Mouse (Mus musculus) left cerebral cortex, adult 9 months (tissue): ENCODE data around the gene Pde11a.
A peak's percentile ranks its signal among the peaks of the same experiment; 100 is the strongest.

ENCODE experiments used
- DNase-seq, 2 experiments: peaks; one replicate each; pipeline ENCODE4 v3.0.0; 2022; ENCODE audit warnings: low spot score in 2 of 2

The Pde11a gene

GRCm38 (mm10) chr2:76095861-76096260 is 242.7 kb downstream of the Pde11a start:
- DNase-seq = no peak

DNA sequence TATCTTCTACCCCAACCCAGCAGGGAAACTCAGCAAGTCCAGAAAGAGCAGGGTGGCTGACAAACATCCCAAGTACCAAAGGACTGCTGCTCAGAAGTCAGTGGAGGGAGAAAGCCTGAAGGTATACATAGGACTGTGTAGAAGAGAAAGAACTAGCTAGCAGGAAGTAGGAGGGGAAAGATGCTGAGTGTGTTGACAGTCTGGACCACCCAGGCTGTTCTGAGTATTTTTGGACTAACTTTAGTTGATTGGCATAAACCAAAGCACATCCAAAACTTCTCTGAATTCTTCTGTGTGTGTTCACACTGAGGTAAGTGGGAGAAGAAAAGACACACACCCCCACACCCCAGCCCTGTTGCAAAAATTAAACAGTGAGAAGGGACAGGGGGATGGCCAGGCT is 248.1 kb downstream of the Pde11a start:
- no peak for DNase-seq

DNA sequence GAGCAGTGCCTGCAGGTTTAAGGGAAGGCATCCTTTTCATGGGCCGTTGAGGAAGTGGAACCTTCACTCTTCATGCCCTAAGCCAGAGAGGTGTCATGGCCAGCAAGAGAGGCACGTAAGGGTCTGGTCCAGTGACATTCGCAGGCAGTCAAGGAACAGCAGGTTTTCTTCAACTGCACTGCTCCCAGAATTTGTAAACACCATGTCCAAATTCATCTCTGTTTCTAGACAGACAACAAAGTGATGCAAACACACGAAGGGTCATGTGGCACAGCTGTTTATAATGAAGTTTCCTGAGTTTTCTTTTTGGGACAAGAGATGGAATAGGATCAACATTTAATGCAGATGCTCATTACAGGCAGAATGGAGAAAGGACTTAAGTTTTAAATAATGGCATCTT is 249.7 kb downstream of the Pde11a start:
- no peak for DNase-seq

DNA sequence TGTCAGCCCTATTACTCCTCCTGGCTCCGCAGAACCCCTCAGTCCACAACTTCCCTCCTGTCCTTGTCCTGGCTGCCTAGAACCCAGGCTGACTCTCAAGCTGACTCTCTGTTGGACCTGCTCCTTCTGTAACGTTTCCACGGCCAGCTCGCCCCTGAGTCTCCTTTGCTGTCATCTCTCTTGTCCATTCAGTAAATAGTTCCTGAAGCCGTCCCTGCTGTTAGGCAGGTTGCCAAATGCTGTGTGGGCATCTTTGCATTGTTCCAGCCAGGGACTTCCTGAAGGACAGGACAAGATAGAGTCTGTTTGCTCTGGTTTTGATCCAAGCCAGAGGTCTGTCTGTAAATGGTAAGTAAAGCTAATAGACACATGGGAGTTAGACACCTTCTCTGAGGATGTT is 250.2 kb downstream of the Pde11a start:
- no peak for DNase-seq

GRCm38 (mm10) chr2:76087170-76087569 is 251.4 kb downstream of the Pde11a start:
- DNase-seq = no peak

DNA sequence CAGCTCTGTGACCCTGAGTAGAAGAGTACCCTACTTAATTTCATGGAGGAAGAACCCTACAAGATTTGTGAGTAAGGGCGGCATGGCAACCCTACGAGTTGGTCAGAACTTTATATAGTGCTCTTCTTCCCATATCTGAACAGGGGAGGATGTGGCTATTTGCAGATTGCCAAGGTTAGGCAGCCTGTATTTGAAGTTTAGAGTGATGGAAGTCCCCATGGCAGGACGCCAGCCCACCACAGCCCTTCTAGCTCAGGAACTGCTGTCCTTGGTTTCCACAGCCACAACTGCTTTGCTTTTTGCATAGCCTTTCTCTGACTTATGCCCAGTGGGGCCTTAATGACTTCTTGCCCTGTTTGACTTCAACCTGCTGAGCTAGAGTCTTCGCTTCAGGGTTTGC is 253.6 kb downstream of the Pde11a start:
- no peak for DNase-seq

DNA sequence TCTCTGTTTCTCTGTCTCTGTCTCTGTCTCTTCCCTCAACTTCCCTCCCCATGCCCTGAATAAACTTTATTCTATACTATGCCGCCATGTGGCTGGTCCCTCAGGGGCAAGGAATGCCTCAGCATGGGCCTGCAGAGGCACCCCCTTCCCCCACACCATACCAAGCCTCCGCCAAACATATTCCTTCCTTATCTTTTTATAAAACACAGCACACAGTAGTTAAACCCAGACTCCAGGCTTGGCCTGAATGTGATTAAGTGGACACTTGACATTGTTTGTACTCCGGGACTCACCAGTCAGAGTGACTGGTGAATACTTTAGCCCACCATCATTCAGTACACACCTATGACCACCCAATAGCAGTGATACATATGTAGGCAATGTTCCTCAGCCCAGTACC is 254.7 kb downstream of the Pde11a start:
- DNase-seq = no peak

GRCm38 (mm10) chr2:76083396-76083795 is 255.2 kb downstream of the Pde11a start:
- DNase-seq = no peak

DNA sequence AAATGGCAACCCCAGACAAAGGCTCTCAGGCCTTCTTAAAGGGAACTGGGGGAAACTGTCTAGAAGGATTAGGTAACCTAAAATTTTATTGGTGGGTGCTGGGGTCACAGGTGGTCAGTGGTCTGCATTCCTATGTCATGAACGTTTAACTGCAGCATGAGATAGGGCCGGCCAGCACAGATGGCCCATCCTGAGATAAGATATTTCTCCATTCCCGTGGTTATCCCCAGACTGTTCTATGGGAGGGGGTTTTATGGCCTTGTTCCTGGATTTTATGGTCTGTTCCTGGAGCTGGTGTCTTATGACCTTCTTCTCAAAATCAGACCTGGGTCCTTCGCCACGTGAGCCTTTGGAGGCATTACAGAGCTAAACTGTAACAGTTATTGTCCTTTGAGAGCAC is 256.6 kb downstream of the Pde11a start:
- DNase-seq = no peak

DNA sequence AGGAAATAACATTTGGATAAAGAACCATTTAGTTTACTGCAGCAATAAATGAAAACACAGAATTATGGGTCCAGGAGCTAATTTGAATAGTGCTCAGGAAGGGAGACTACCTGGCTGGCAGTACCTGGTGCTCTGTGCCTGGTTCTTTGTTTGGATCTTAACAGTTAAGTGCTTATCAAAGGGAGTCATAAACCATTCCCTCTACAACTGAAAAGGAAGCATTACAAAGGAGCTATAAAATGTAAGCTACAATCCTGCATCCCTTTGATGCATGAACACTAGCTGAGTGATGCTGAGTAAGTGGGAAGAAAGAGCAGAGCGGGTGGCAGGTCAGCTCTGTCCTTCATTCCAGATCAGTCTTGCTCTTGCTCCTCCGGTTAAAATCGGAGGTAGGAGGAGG is 258.0 kb downstream of the Pde11a start:
- DNase-seq = no peak

DNA sequence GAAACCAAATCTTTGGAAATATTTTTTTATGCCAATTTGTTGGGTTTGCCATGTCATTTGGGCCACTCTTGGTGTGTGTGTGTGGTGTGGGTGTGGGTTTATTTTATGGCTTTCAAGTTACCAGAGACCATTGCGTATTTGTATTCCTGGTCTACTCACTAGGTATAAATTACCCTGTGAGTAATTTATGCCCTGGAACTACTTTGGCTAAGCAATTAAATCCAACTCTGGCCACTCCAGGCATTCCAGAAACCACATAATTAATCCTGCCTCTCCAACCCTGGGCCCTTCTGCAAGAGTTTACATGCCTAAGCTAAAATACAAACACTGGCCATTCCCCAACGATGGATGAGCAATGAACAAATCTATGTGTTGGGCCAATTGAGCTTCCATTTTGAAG is 261.7 kb downstream of the Pde11a start:
- DNase-seq = no peak

GRCm38 (mm10) chr2:76076047-76076446 is 262.5 kb downstream of the Pde11a start:
- no peak for DNase-seq

DNA sequence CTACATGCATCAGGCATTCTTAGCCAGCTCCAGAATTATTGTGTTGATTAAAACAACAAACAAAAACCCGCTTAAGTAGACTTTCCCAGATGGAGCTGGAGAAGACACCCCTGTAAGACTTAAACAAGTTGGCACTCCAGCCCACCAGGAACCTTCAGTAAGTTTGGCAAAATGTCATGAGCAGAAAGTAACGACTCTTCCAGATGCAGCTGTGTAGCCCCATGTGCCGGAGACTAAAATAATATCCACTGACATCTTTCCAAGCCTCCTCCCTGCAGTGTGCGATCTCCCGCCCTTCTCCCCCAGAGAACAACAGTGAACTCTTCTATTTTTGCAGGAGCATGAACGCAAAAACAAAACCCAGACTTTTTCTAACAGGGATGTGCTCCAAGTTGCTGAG is 265.5 kb downstream of the Pde11a start:
- DNase-seq = no peak

DNA sequence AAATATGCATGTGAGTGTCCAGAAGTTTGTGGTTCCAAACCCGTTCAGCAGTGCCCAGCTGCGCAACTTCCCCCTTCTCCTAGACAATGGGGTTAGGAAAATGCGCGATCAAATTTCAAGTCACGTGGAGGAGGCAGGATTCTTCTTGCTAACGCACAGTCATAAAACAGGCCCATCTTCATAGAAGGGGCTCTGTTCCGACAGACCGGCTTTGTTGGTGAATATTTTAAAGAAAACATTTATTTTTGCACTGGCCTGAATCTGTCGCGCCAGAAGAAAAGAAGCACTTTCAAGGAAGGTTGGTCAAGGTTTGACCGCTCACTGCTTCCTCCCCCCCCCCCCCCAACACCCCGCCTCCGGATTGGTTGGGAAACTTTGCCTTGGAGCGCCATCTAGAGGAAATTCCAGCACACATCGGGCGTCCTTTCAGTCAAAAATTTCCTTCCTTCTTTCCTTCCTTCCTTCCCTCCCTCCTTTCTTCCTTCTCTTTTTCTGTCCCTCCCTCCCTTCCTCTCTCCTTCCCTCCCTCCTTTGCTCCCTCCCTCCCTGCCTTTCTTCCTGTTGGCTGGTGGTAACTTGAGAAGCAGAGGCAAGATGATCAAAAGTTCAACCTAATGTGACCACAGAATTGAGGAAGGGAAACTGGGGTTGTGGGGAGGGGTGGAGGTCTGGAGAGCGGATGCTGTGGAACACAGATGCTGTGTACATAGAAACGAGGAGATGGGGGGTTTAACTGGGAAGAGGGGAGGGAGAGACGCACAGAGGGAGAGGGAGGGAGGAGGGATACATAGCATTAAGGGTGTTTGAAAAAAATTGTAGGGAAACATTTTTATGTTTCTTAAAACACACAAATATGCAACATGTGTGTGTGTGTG is 267.9 kb downstream of the Pde11a start:
- DNase-seq = peak; percentile 25 to 60

DNA sequence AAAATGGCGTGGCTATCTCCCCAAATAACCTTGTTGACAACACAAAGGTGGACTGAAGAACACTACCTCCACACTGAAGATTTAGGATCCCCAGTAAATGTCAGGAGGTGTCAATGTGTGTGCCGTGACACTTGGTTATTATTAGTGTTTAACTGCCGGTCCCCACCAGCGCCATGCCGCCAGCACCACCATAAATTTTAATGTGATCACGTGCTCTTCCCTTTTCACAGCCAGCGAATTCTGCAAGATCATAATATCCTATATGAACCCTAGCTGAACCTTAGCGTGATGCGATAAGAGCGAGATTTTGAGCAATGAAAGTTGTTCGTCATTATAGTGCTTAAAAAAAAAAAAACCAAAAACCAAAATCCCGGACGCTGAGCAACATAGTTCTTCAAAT is 269.3 kb downstream of the Pde11a start:
- DNase-seq = no peak

- no peak for DNase-seq
Measured at GRCm38 (mm10) chr2:76068155-76068554, 270.4 kb downstream of the Pde11a start.

DNA sequence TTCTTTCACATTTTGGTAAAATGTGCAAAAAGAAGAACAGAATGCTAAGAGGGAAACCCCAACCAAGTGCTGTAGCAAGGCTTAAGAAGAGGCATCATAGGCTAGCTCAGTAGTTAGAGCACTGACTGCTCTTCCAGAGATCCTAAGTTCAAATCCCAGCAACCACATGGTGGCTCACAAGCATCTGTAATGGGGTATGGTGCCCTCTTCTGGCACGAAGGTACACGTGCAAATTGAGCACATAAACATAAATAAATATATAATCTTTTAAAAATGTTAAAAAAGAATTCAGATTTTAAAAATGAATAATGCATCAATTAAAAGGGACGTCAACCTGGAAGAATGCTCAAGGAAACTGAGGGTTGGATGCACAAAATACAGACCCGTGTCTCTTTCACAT is 271.4 kb downstream of the Pde11a start:
- no peak for DNase-seq

DNA sequence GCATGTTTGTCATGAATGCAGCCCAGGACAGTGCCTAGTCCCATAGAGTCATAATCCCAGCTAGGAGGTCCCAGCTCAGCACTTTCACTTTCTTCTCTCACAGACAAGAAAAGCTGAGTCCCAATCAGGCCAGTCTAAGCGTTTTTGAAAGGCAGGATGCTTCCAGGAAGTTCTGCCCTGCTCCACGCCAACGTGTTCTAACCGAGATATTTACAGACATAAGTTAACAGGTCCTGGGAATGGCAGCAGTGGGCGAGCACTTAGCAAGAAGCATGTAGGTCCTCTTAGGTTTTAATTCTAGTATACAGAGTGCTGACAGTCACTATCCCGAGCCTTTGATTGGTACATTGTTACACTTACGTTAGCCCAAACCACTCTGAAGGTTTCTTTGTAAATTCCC is 273.3 kb downstream of the Pde11a start:
- DNase-seq = no peak

GRCm38 (mm10) chr2:76064078-76064477 is 274.5 kb downstream of the Pde11a start:
- DNase-seq = peak in 1 of 2 experiments; percentile 34

DNA sequence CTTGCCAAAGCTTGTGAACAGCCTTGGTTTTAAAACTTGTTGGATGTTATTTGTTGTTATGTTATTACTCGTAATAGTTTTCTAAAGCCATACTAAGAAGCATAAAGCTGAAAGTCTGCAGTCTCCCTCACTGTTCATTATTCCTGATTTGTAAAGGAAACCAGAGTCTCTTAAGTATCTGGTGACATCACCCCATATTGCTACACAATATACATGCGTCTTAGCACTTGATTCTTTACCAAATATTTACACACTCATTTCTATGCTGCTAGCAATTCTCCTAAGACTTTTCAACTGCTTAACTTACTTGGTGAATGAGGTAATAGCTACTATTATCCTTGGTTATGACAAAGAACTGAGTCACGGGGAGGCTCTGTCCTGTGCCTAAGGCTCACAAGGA is 278.4 kb downstream of the Pde11a start:
- DNase-seq = no peak

- DNase-seq = no peak
Measured at GRCm38 (mm10) chr2:76059595-76059994, 279.0 kb downstream of the Pde11a start.

GRCm38 (mm10) chr2:76058661-76059467 is 279.7 kb downstream of the Pde11a start:
- DNase-seq = no peak

DNA sequence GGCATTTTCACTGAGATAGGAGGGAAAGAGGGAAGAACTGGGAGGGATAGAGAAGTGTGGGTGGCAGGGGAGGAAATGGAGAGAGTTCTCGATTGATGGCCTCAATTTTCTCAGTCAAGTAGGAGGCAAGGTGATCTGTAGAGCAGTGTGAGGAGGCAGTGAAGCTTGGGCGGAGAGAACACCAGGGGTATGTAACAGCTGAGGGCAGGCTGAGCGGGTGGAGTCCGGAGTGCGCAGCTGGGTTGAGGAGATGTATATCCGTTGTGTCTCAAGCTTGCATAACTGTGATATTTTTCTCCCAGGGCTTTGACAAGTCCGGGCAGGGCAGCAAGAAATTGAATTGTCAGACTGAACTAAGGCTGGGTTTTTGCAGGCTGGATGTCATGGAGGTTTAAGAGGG is 281.0 kb downstream of the Pde11a start:
- DNase-seq = no peak
